Mouse (Mus musculus) lung, postnatal 0 days (tissue): Measurements from ENCODE around the gene Ecsit.

Experiments used
- CTCF ChIP-seq: IDR thresholded peaks from 2 replicates; pipeline ENCODE4 v1.5.1; 2016; ENCODE audit warnings: antibody characterized with exemption, mild to moderate bottlenecking
- EP300 ChIP-seq: IDR thresholded peaks from 2 replicates; pipeline ENCODE4 v1.6.1; 2016; ENCODE audit warnings: antibody characterized with exemption, mild to moderate bottlenecking, control low read depth

GRCm38 (mm10) chr9:22076223-22076622 lies 9.0 kb downstream of the Ecsit start:
- no peak for TF ChIP-seq CTCF
- TF ChIP-seq EP300, result no peak
